Mouse (Mus musculus) bone marrow macrophage, adult 2 months (primary cell): ENCODE results near the gene Map4k5.

Experiments used
- CTCF ChIP-seq: IDR thresholded peaks from 2 replicates; pipeline ENCODE4 v1.5.1; 2012; ENCODE audit warnings: low read depth, mild to moderate bottlenecking, low read length, moderate library complexity
- POLR2A ChIP-seq: IDR thresholded peaks from 2 replicates; pipeline ENCODE4 v1.6.1; 2012; ENCODE audit warnings: mild to moderate bottlenecking, low read depth, low read length, borderline replicate concordance

DNA sequence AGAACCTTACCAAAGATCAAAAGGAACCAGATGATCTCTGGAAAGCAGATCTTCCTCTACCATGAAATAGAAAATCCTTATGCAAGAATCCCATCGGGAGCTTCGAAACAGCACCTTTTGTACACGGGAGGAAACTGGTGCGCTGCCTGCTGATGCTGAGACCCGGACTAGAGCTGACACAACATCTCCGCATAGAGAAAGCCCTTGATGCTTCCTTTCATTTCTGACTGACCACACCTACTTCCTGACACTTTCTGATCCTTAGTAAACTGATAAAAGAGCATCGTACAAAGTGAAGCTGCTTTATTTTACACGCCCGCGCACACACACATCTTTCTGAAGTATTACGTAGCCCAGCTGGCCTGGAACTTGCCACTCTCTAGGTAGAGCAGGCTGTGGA is 39.6 kb downstream of the Map4k5 start:
- TF ChIP-seq CTCF (no peak), POLR2A (no peak)
